Mouse (Mus musculus) small intestine, adult 2 months (tissue): Measurements from ENCODE around the gene Atxn10.

Experiments used
- CTCF ChIP-seq: fragments of 200-500 bp; IDR thresholded peaks from 2 replicates; pipeline ENCODE4 v1.5.1; 2012; ENCODE audit warnings: low read depth, mild to moderate bottlenecking, control low read depth, inconsistent platforms, low read length, moderate library complexity, mixed read lengths; ENCODE audit not compliant: insufficient replicate concordance, insufficient read length; ENCODE audit errors: extremely low read depth
- POLR2A ChIP-seq: fragments of 200-500 bp; IDR thresholded peaks from 2 replicates; pipeline ENCODE4 v1.6.1; 2012; ENCODE audit warnings: low read depth, mild to moderate bottlenecking, control low read depth, inconsistent platforms, low read length, moderate library complexity

DNA sequence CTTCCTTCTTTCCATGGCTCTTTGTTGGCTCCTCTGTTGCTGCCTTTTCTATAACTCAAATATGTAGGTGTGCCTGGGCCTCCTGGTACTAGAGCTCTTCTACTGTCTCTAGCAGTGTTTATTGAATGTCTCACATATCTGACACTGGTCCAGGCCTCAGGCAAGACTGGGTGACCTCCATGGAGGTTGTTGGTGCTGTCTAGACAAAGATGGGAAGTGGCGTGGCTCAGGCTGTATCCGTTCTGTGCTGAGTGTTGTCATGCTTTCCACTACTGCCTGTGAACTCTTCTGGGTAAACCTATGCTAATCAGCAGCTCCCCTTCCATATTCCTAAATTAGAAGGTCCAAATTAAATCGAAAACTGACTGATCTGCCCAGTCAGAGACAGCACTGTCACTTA is 106.5 kb downstream of the Atxn10 start:
- TF ChIP-seq POLR2A = no peak
- no peak for TF ChIP-seq CTCF
